Mouse (Mus musculus) lung, postnatal 0 days (tissue): ENCODE measurements around the gene Cpsf2. TPM values are rescaled to one million over a fixed set of nuclear protein-coding genes. Genes with fewer than 3 reads are reported as not detected.
A peak's percentile ranks its signal among the peaks of the same experiment; 100 is the strongest.

Source experiments
- ATAC-seq: fragments of 200-750 bp; cut with Nextera tagmentation; 2 replicates; pipeline ENCODE4 v1.8.0; 2017; ENCODE audit warnings: moderate library complexity
- DNase-seq: peaks from one replicate; pipeline ENCODE4 v3.0.0-alpha.2; 2016; ENCODE audit warnings: low spot score
- H3K27ac ChIP-seq: fragments of 300-500 bp; sonication (generic); 2 replicates; pipeline ENCODE4 v1.5.1; 2014; ENCODE audit warnings: antibody characterized with exemption, mild to moderate bottlenecking, low read length, mixed read lengths
- H3K27me3 ChIP-seq: fragments of 300-500 bp; sonication (generic); replicated peaks from 2 replicates; pipeline ENCODE4 v1.6.1; 2014; ENCODE audit warnings: low read length, mixed read lengths; ENCODE audit not compliant: insufficient read depth
- H3K36me3 ChIP-seq: fragments of 300-500 bp; sonication (generic); 2 replicates; pipeline ENCODE4 v1.6.1; 2014; ENCODE audit warnings: low read length, mixed read lengths; ENCODE audit not compliant: insufficient read depth
- H3K4me1 ChIP-seq: fragments of 300-500 bp; sonication (generic); 2 replicates; pipeline ENCODE4 v1.6.1; 2014; ENCODE audit warnings: antibody characterized with exemption, low read depth, low read length, mixed read lengths; ENCODE audit not compliant: insufficient read depth
- H3K4me2 ChIP-seq: fragments of 300-500 bp; sonication (generic); replicated peaks from 2 replicates; pipeline ENCODE4 v1.6.1; 2014; ENCODE audit warnings: low read depth, mild to moderate bottlenecking, low read length, moderate library complexity, mixed read lengths
- H3K4me3 ChIP-seq: fragments of 300-500 bp; sonication (generic); 2 replicates; pipeline ENCODE4 v1.5.1; 2014; ENCODE audit warnings: low read depth, low read length
- H3K9ac ChIP-seq: fragments of 300-500 bp; sonication (generic); replicated peaks from 2 replicates; pipeline ENCODE4 v1.6.1; 2014; ENCODE audit warnings: low read depth, mild to moderate bottlenecking
- H3K9me3 ChIP-seq: fragments of 300-500 bp; sonication (generic); 2 replicates; pipeline ENCODE4 v1.6.1; 2016; ENCODE audit warnings: low read length, mixed read lengths
- CTCF ChIP-seq: IDR thresholded peaks from 2 replicates; pipeline ENCODE4 v1.5.1; 2016; ENCODE audit warnings: antibody characterized with exemption, mild to moderate bottlenecking
- EP300 ChIP-seq: IDR thresholded peaks from 2 replicates; pipeline ENCODE4 v1.6.1; 2016; ENCODE audit warnings: antibody characterized with exemption, mild to moderate bottlenecking, control low read depth
- WGBS: fragments of 180-500 bp; shearing (Covaris S2); extraction: QIAGEN DNeasy Blood & Tissue Kit; methylation state at CpG from one replicate; pipeline ENCODE4 v1.1.7; 2014; 5-methylcytosine and 5-hydroxymethylcytosine counted together
- polyA plus RNA-seq: library from polyadenylated mRNA; unstranded; fragments of >200 nt; fragmentation: Nextera tagmentation; extraction: Ambion mirVana; gene quantifications from 2 replicates; pipeline ENCODE4 v1.2.1, GENCODE M21; 2015

The Cpsf2 gene
- polyA plus RNA-seq, 1 experiment from 2014 or later, result 13.6 TPM

- Histone ChIP-seq H3K4me1 (no peaks in the 10 kb centered on the region), H3K4me3 (no peak overlapping the region), H3K27ac (no peak overlapping the region), H3K27me3 (no peaks in the 10 kb centered on the region), H3K4me2 (no peak overlapping the region), H3K9me3 (no peaks in the 10 kb centered on the region), H3K9ac (no peak overlapping the region), H3K36me3 (peaks cover 36% of the 10 kb centered on the region; the same call in 1 of the 2 replicates)
- 71% methylated on average over 6 of the region's 6 CpGs for WGBS
- no peak for TF ChIP-seq EP300
- TF ChIP-seq CTCF, result no peak
- DNase-seq (no peak), ATAC-seq (no peak)
Measured at GRCm38 (mm10) chr12:101987659-101988058, 11.9 kb downstream of the Cpsf2 start.

- Histone ChIP-seq H3K27ac (no peak overlapping the region), H3K36me3 (peaks cover 37% of the 10 kb centered on the region; the same call in 1 of the 2 replicates), H3K27me3 (no peaks in the 10 kb centered on the region), H3K4me2 (no peak overlapping the region), H3K4me1 (no peaks in the 10 kb centered on the region), H3K4me3 (no peak overlapping the region), H3K9me3 (no peaks in the 10 kb centered on the region), H3K9ac (no peak overlapping the region)
- 92% methylated on average over 8 of the region's 8 CpGs for WGBS
- no peak for ATAC-seq
- TF ChIP-seq CTCF (no peak), EP300 (no peak)
- no peak for DNase-seq
Measured at GRCm38 (mm10) chr12:101994576-101995467, 19.0 kb downstream of the Cpsf2 start.

GRCm38 (mm10) chr12:101998929-101999328, 23.1 kb downstream of the Cpsf2 start:
- TF ChIP-seq EP300 (no peak), CTCF (no peak)
- DNase-seq (peak; percentile 43), ATAC-seq (no peak; the same call in 1 of the 2 replicates)
- no peak overlapping the region for H3K4me3 ChIP-seq
- H3K36me3 ChIP-seq, result peaks cover 32% of the 10 kb centered on the region
- no peaks in the 10 kb centered on the region for H3K4me1 ChIP-seq
- H3K27ac ChIP-seq, result no peak overlapping the region
- H3K9me3 ChIP-seq, result no peaks in the 10 kb centered on the region
- 81% methylated on average over 5 of the region's 5 CpGs for WGBS
- no peaks in the 10 kb centered on the region for H3K27me3 ChIP-seq
- no peak overlapping the region for H3K4me2 ChIP-seq
- H3K9ac ChIP-seq, result no peak overlapping the region

- 97% methylated on average over 11 of the region's 11 CpGs for WGBS
- no peaks in the 10 kb centered on the region for H3K27me3 ChIP-seq
Measured at GRCm38 (mm10) chr12:102000785-102001184, 25.0 kb downstream of the Cpsf2 start.

GRCm38 (mm10) chr12:102008111-102008977, 32.6 kb downstream of the Cpsf2 start:
- H3K9me3 ChIP-seq, result no peaks in the 10 kb centered on the region
- DNase-seq (peak; percentile 63), ATAC-seq (peak; percentile 80)
- no peak for TF ChIP-seq EP300
- no peak for TF ChIP-seq CTCF
- H3K4me1 ChIP-seq, result no peaks in the 10 kb centered on the region
- no peaks in the 10 kb centered on the region for H3K27me3 ChIP-seq
- 51% methylated on average over 16 of the region's 16 CpGs for WGBS
- H3K4me3 ChIP-seq, result no peak overlapping the region
- peak overlapping the region; percentile 74; the same call in 1 of the 2 replicates for H3K27ac ChIP-seq
- peaks cover 12% of the 10 kb centered on the region; the same call in 1 of the 2 replicates for H3K36me3 ChIP-seq
- H3K9ac ChIP-seq, result no peak overlapping the region
- H3K4me2 ChIP-seq, result 0 out of 2 replicates have a peak overlapping the region, but pooled peaks have one; percentile 9

More at GRCm38 (mm10) chr12:102000785-102001184, 25.0 kb downstream of the Cpsf2 start:
- Histone ChIP-seq H3K4me2 (no peak overlapping the region), H3K4me3 (no peak overlapping the region), H3K36me3 (peaks cover 38% of the 10 kb centered on the region), H3K9ac (no peak overlapping the region), H3K27ac (no peak overlapping the region), H3K9me3 (no peaks in the 10 kb centered on the region), H3K4me1 (no peaks in the 10 kb centered on the region)
- ATAC-seq (no peak), DNase-seq (no peak)
- no peak for TF ChIP-seq CTCF
- TF ChIP-seq EP300, result no peak

- Histone ChIP-seq H3K27me3 (no peaks in the 10 kb centered on the region), H3K4me1 (no peaks in the 10 kb centered on the region), H3K9me3 (no peaks in the 10 kb centered on the region), H3K9ac (no peak overlapping the region), H3K4me2 (no peak overlapping the region), H3K36me3 (0 out of 2 replicates have a peak, but pooled peaks cover 3% of the 10 kb centered on the region), H3K4me3 (no peak overlapping the region), H3K27ac (no peak overlapping the region)
- no peak for ATAC-seq
- TF ChIP-seq EP300, result no peak
- peak; percentile 19; the same call in 1 of the 2 replicates for TF ChIP-seq CTCF
- DNase-seq, result no peak
- 89% methylated on average over 6 of the region's 6 CpGs for WGBS
Measured at GRCm38 (mm10) chr12:102009551-102009950, 33.8 kb downstream of the Cpsf2 start.
